Mouse (Mus musculus) forebrain, embryonic 15.5 days (tissue): ENCODE data around the gene Traf4. TPM values are rescaled to one million over a fixed set of nuclear protein-coding genes. Genes with fewer than 3 reads are reported as not detected.

Experiments
- ATAC-seq: fragments of 200-750 bp; cut with Nextera tagmentation; replicated peaks from 2 replicates; pipeline ENCODE4 v1.8.0; 2017; ENCODE audit warnings: mild to moderate bottlenecking, moderate TSS enrichment, moderate library complexity
- H3K27ac ChIP-seq: fragments of 300-500 bp; sonication (generic); replicated peaks from 2 replicates; pipeline ENCODE4 v1.5.1; 2015; ENCODE audit warnings: mild to moderate bottlenecking, inconsistent platforms
- H3K27me3 ChIP-seq: fragments of 300-500 bp; sonication (generic); 2 replicates; pipeline ENCODE4 v1.6.1; 2015; ENCODE audit warnings: inconsistent platforms
- H3K36me3 ChIP-seq: fragments of 300-500 bp; sonication (generic); 2 replicates; pipeline ENCODE4 v1.6.1; 2015; ENCODE audit warnings: mild to moderate bottlenecking, inconsistent platforms
- H3K4me1 ChIP-seq: fragments of 300-500 bp; sonication (generic); 2 replicates; pipeline ENCODE4 v1.6.1; 2015; ENCODE audit warnings: inconsistent platforms
- H3K4me2 ChIP-seq: fragments of 300-500 bp; sonication (generic); replicated peaks from 2 replicates; pipeline ENCODE4 v1.6.1; 2015; ENCODE audit warnings: mild to moderate bottlenecking, inconsistent platforms
- H3K4me3 ChIP-seq: fragments of 300-500 bp; sonication (generic); 2 replicates; pipeline ENCODE4 v1.5.1; 2015; ENCODE audit warnings: mild to moderate bottlenecking, inconsistent platforms
- H3K9ac ChIP-seq: fragments of 300-500 bp; sonication (generic); replicated peaks from 2 replicates; pipeline ENCODE4 v1.6.1; 2015; ENCODE audit warnings: mild to moderate bottlenecking, inconsistent platforms
- H3K9me3 ChIP-seq: fragments of 300-500 bp; sonication (generic); 2 replicates; pipeline ENCODE4 v1.6.1; 2016; ENCODE audit warnings: inconsistent platforms
- WGBS: fragments of 180-500 bp; shearing (Covaris S2); methylation state at CpG from one replicate; pipeline ENCODE4 v1.1.7; 2015; ENCODE audit warnings: mixed read lengths; 5-methylcytosine and 5-hydroxymethylcytosine counted together
- polyA plus RNA-seq: library from polyadenylated mRNA; unstranded; fragments of >200 nt; fragmentation: Nextera tagmentation; extraction: Ambion mirVana; gene quantifications from 2 replicates; pipeline ENCODE4 v1.2.1, GENCODE M21; 2015

Traf4 gene
- 121 TPM in 2 replicates for polyA plus RNA-seq

GRCm38 (mm10) chr11:78164924-78165760 is at the start of gene Traf4:
Gene Traf4, minus strand, starts transcription at chr11:78165589.
- under 1% methylated on average over 76 of the region's 78 CpGs for WGBS
- ATAC-seq = peak; percentile 88
- no peaks in the 10 kb centered on the region for H3K27me3 ChIP-seq
- H3K4me2 ChIP-seq = peak within 1 kb of the TSS; percentile 67
- peaks cover 30% of the 10 kb centered on the region for H3K4me1 ChIP-seq
- peak within 1 kb of the TSS; percentile 95 for H3K9ac ChIP-seq
- H3K36me3 ChIP-seq = peaks cover 14% of the 10 kb centered on the region
- peak within 1 kb of the TSS; percentile 97 for H3K27ac ChIP-seq
- H3K9me3 ChIP-seq = no peaks in the 10 kb centered on the region
- H3K4me3 ChIP-seq = peak within 1 kb of the TSS; percentile 87

- Histone ChIP-seq H3K4me1 (no peaks in the 10 kb centered on the region), H3K27me3 (no peaks in the 10 kb centered on the region), H3K9ac (no peak overlapping the region), H3K36me3 (peaks cover 97% of the 10 kb centered on the region), H3K9me3 (no peaks in the 10 kb centered on the region), H3K27ac (no peak overlapping the region), H3K4me2 (no peak overlapping the region), H3K4me3 (no peak overlapping the region)
- 96% methylated on average over 14 of the region's 14 CpGs for WGBS
- ATAC-seq = no peak
Measured at GRCm38 (mm10) chr11:78213086-78213817, 47.9 kb upstream of the Traf4 start.

- Histone ChIP-seq H3K4me1 (no peaks in the 10 kb centered on the region), H3K36me3 (peaks cover 98% of the 10 kb centered on the region), H3K4me2 (no peak overlapping the region), H3K27ac (no peak overlapping the region), H3K27me3 (no peaks in the 10 kb centered on the region), H3K9me3 (no peaks in the 10 kb centered on the region), H3K4me3 (no peak overlapping the region), H3K9ac (no peak overlapping the region)
- WGBS = 91% methylated on average over 5 of the region's 5 CpGs
- ATAC-seq = no peak
Measured at GRCm38 (mm10) chr11:78211513-78211912, 46.1 kb upstream of the Traf4 start.

- ATAC-seq = no peak
- Histone ChIP-seq H3K4me3 (no peak overlapping the region), H3K4me2 (no peak overlapping the region), H3K27ac (no peak overlapping the region), H3K9me3 (no peaks in the 10 kb centered on the region), H3K4me1 (no peaks in the 10 kb centered on the region), H3K9ac (no peak overlapping the region), H3K36me3 (peaks cover 96% of the 10 kb centered on the region), H3K27me3 (no peaks in the 10 kb centered on the region)
- 89% methylated on average over 7 of the region's 7 CpGs for WGBS
Measured at GRCm38 (mm10) chr11:78210615-78211014, 45.2 kb upstream of the Traf4 start.

GRCm38 (mm10) chr11:78209886-78210285 is 44.5 kb upstream of the Traf4 start:
- no peak overlapping the region for H3K4me3 ChIP-seq
- no peaks in the 10 kb centered on the region for H3K4me1 ChIP-seq
- no peak for ATAC-seq
- H3K9me3 ChIP-seq = no peaks in the 10 kb centered on the region
- H3K27me3 ChIP-seq = no peaks in the 10 kb centered on the region
- H3K4me2 ChIP-seq = no peak overlapping the region
- no peak overlapping the region for H3K9ac ChIP-seq
- no peak overlapping the region for H3K27ac ChIP-seq
- WGBS = 95% methylated on average over 6 of the region's 6 CpGs
- H3K36me3 ChIP-seq = peaks cover 89% of the 10 kb centered on the region

- Histone ChIP-seq H3K27ac (no peak overlapping the region), H3K36me3 (peaks cover 66% of the 10 kb centered on the region)
Measured at GRCm38 (mm10) chr11:78207190-78207589, 41.8 kb upstream of the Traf4 start.

GRCm38 (mm10) chr11:78205361-78206206 is 40.2 kb upstream of the Traf4 start:
- H3K4me1 ChIP-seq = no peaks in the 10 kb centered on the region
- H3K27me3 ChIP-seq = no peaks in the 10 kb centered on the region
- ATAC-seq = no peak
- 67% methylated on average over 13 of the region's 13 CpGs for WGBS
- no peak overlapping the region for H3K9ac ChIP-seq
- H3K27ac ChIP-seq = no peak overlapping the region
- H3K36me3 ChIP-seq = peaks cover 50% of the 10 kb centered on the region
- no peak overlapping the region for H3K4me3 ChIP-seq
- H3K9me3 ChIP-seq = no peaks in the 10 kb centered on the region
- H3K4me2 ChIP-seq = no peak overlapping the region

More at GRCm38 (mm10) chr11:78207190-78207589, 41.8 kb upstream of the Traf4 start:
- Histone ChIP-seq H3K4me1 (no peaks in the 10 kb centered on the region), H3K4me3 (no peak overlapping the region), H3K27me3 (no peaks in the 10 kb centered on the region), H3K9ac (no peak overlapping the region), H3K9me3 (no peaks in the 10 kb centered on the region), H3K4me2 (no peak overlapping the region)
- ATAC-seq = no peak
- WGBS = 90% methylated on average over 7 of the region's 7 CpGs

GRCm38 (mm10) chr11:78204287-78204686 is 38.9 kb upstream of the Traf4 start:
- no peaks in the 10 kb centered on the region for H3K9me3 ChIP-seq
- no peak for ATAC-seq
- peaks cover 37% of the 10 kb centered on the region for H3K36me3 ChIP-seq
- H3K4me1 ChIP-seq = no peaks in the 10 kb centered on the region
- H3K4me3 ChIP-seq = no peak overlapping the region
- H3K27me3 ChIP-seq = no peaks in the 10 kb centered on the region
- WGBS = 73% methylated on average over 6 of the region's 6 CpGs
- no peak overlapping the region for H3K27ac ChIP-seq
- H3K4me2 ChIP-seq = no peak overlapping the region
- no peak overlapping the region for H3K9ac ChIP-seq

- ATAC-seq = no peak
- H3K4me2 ChIP-seq = no peak overlapping the region
- no peak overlapping the region for H3K4me3 ChIP-seq
- H3K27me3 ChIP-seq = no peaks in the 10 kb centered on the region
- WGBS = 93% methylated on average over 3 of the region's 3 CpGs
- H3K9ac ChIP-seq = no peak overlapping the region
- H3K9me3 ChIP-seq = no peaks in the 10 kb centered on the region
- H3K4me1 ChIP-seq = no peaks in the 10 kb centered on the region
- H3K27ac ChIP-seq = no peak overlapping the region
- H3K36me3 ChIP-seq = peaks cover 18% of the 10 kb centered on the region
Measured at GRCm38 (mm10) chr11:78202372-78202771, 37.0 kb upstream of the Traf4 start.

- peak overlapping the region; percentile 34 for H3K4me2 ChIP-seq
- H3K9me3 ChIP-seq = no peaks in the 10 kb centered on the region
- H3K4me3 ChIP-seq = peak overlapping the region; percentile 30
- 62% methylated on average over 23 of the region's 23 CpGs for WGBS
- peaks cover 9% of the 10 kb centered on the region for H3K4me1 ChIP-seq
- no peak; the same call in 1 of the 2 replicates for ATAC-seq
- H3K27me3 ChIP-seq = no peaks in the 10 kb centered on the region
- H3K9ac ChIP-seq = no peak overlapping the region
- H3K27ac ChIP-seq = no peak overlapping the region
- peaks cover 24% of the 10 kb centered on the region for H3K36me3 ChIP-seq
Measured at GRCm38 (mm10) chr11:78195101-78195863, 29.9 kb upstream of the Traf4 start.

GRCm38 (mm10) chr11:78194411-78195100 is 29.2 kb upstream of the Traf4 start:
- Histone ChIP-seq H3K9me3 (no peaks in the 10 kb centered on the region), H3K4me2 (peak overlapping the region; percentile 34), H3K36me3 (peaks cover 24% of the 10 kb centered on the region), H3K4me3 (peak overlapping the region; percentile 30), H3K4me1 (peaks cover 16% of the 10 kb centered on the region), H3K9ac (no peak overlapping the region; the same call in 1 of the 2 replicates), H3K27me3 (no peaks in the 10 kb centered on the region), H3K27ac (no peak overlapping the region)
- 3% methylated on average over 30 of the region's 30 CpGs for WGBS
- peak; percentile 36 for ATAC-seq
